Mouse (Mus musculus) cerebellum, adult 8-10 months (tissue): ENCODE data around the gene Gcnt3.

Source experiments
- DNase-seq: peaks from one replicate; pipeline ENCODE4 v3.0.0; 2022

Gene Gcnt3

GRCm38 (mm10) chr9:69999318-69999717, 38.6 kb downstream of the Gcnt3 start:
- DNase-seq: no peak

- no peak for DNase-seq
These were observed 43.3 kb downstream of the Gcnt3 start for GRCm38 (mm10) chr9:69994547-69994946.

GRCm38 (mm10) chr9:69993479-69993878, 44.4 kb downstream of the Gcnt3 start:
- no peak for DNase-seq

- no peak for DNase-seq
These were observed 45.0 kb downstream of the Gcnt3 start for GRCm38 (mm10) chr9:69992841-69993277.

GRCm38 (mm10) chr9:69990346-69990745, 47.5 kb downstream of the Gcnt3 start:
- DNase-seq: no peak

- DNase-seq: peak; percentile 97
These were observed 48.4 kb downstream of the Gcnt3 start, which contains the start of gene Bnip2 for GRCm38 (mm10) chr9:69989303-69990121. Bnip2 (plus strand) TSS chr9:69989466.

- DNase-seq: no peak
These were observed 49.1 kb downstream of the Gcnt3 start for GRCm38 (mm10) chr9:69988706-69989302.

- DNase-seq: peak; percentile 22
These were observed 50.3 kb downstream of the Gcnt3 start for GRCm38 (mm10) chr9:69987579-69987978.

GRCm38 (mm10) chr9:69986571-69986970, 51.3 kb downstream of the Gcnt3 start:
- DNase-seq: no peak

GRCm38 (mm10) chr9:69986063-69986462, 51.8 kb downstream of the Gcnt3 start:
- DNase-seq: no peak

GRCm38 (mm10) chr9:69985526-69985925, 52.4 kb downstream of the Gcnt3 start:
- no peak for DNase-seq
